Mouse (Mus musculus) heart, postnatal 0 days (tissue): ENCODE measurements around the gene Scel. TPM values are rescaled to one million over a fixed set of nuclear protein-coding genes. Genes with fewer than 3 reads are reported as not detected.

ENCODE experiments used
- ATAC-seq: fragments of 200-750 bp; cut with Nextera tagmentation; 2 replicates; pipeline ENCODE4 v1.8.0; 2017; ENCODE audit warnings: low read depth, moderate number of reproducible peaks, moderate library complexity; ENCODE audit not compliant: insufficient read depth
- DNase-seq: peaks from one replicate; pipeline ENCODE4 v3.0.0-alpha.2; 2016; ENCODE audit warnings: low spot score
- H3K27ac ChIP-seq: fragments of 300-500 bp; sonication (generic); 2 replicates; pipeline ENCODE4 v1.5.1; 2014; ENCODE audit warnings: low read depth, mild to moderate bottlenecking
- H3K27me3 ChIP-seq: fragments of 300-500 bp; sonication (generic); 2 replicates; pipeline ENCODE4 v1.6.1; 2014; ENCODE audit warnings: low read length, mixed read lengths; ENCODE audit not compliant: control insufficient read depth, insufficient read depth
- H3K36me3 ChIP-seq: fragments of 300-500 bp; sonication (generic); replicated peaks from 2 replicates; pipeline ENCODE4 v1.6.1; 2014; ENCODE audit warnings: low read length, mixed read lengths; ENCODE audit not compliant: control insufficient read depth, insufficient read depth
- H3K4me1 ChIP-seq: fragments of 300-500 bp; sonication (generic); 2 replicates; pipeline ENCODE4 v1.6.1; 2014; ENCODE audit warnings: antibody characterized with exemption; ENCODE audit not compliant: control insufficient read depth, insufficient read depth
- H3K4me2 ChIP-seq: fragments of 300-500 bp; sonication (generic); 2 replicates; pipeline ENCODE4 v1.6.1; 2014; ENCODE audit warnings: low read depth, mild to moderate bottlenecking, low read length, moderate library complexity
- H3K4me3 ChIP-seq: fragments of 300-500 bp; sonication (generic); 2 replicates; pipeline ENCODE4 v1.5.1; 2014; ENCODE audit warnings: low read depth, low read length
- H3K9ac ChIP-seq: fragments of 300-500 bp; sonication (generic); replicated peaks from 2 replicates; pipeline ENCODE4 v1.6.1; 2014; ENCODE audit warnings: low read depth, low read length, mixed read lengths
- H3K9me3 ChIP-seq: fragments of 300-500 bp; sonication (generic); replicated peaks from 2 replicates; pipeline ENCODE4 v1.6.1; 2016; ENCODE audit warnings: low read length; ENCODE audit not compliant: control insufficient read depth
- CTCF ChIP-seq: IDR thresholded peaks from 2 replicates; pipeline ENCODE4 v1.5.1; 2016; ENCODE audit warnings: antibody characterized with exemption, control low read depth, low read depth
- EP300 ChIP-seq: IDR thresholded peaks from 2 replicates; pipeline ENCODE4 v1.6.1; 2016; ENCODE audit warnings: antibody characterized with exemption, low read depth
- WGBS: fragments of 180-500 bp; shearing (Covaris S2); extraction: QIAGEN DNeasy Blood & Tissue Kit; methylation state at CpG from one replicate; pipeline ENCODE4 v1.1.7; 2014; 5-methylcytosine and 5-hydroxymethylcytosine counted together
- polyA plus RNA-seq: library from polyadenylated mRNA; unstranded; fragments of >200 nt; fragmentation: Nextera tagmentation; extraction: Ambion mirVana; gene quantifications from 2 replicates; pipeline ENCODE4 v1.2.1, GENCODE M21; 2015
- total RNA-seq: library from RNA; depleted of rRNA; stranded (reverse); fragments of >200 nt; gene quantifications from 2 replicates; pipeline ENCODE4 v1.2.3, GENCODE M21; 2014; ENCODE audit warnings: low replicate concordance

Scel gene
- total and polyA plus RNA-seq, 2 experiments from 2014 or later = 0.14 to 2.7 TPM

- no peak overlapping the region; the same call in 1 of the 2 replicates for H3K4me2 ChIP-seq
- H3K9ac ChIP-seq = no peak overlapping the region
- H3K4me1 ChIP-seq = no peaks in the 10 kb centered on the region
- no peaks in the 10 kb centered on the region for H3K27me3 ChIP-seq
- no peaks in the 10 kb centered on the region for H3K36me3 ChIP-seq
- WGBS = 63% methylated on average over 7 of the region's 7 CpGs
- DNase-seq (no peak), ATAC-seq (no peak)
- no peak overlapping the region for H3K4me3 ChIP-seq
- no peak overlapping the region for H3K27ac ChIP-seq
- TF ChIP-seq EP300 (no peak), CTCF (no peak)
- H3K9me3 ChIP-seq = no peaks in the 10 kb centered on the region
Observed at GRCm38 (mm10) chr14:103513473-103513811, 300 bp downstream of the Scel start.

- ATAC-seq (no peak), DNase-seq (no peak)
- H3K27me3 ChIP-seq = no peaks in the 10 kb centered on the region
- H3K27ac ChIP-seq = no peak overlapping the region
- no peaks in the 10 kb centered on the region for H3K36me3 ChIP-seq
- H3K9ac ChIP-seq = no peak overlapping the region
- no peak for TF ChIP-seq EP300
- TF ChIP-seq CTCF = no peak
- no peaks in the 10 kb centered on the region for H3K9me3 ChIP-seq
- H3K4me1 ChIP-seq = no peaks in the 10 kb centered on the region
- H3K4me3 ChIP-seq = no peak overlapping the region
- WGBS = 49% methylated on average over 8 of the region's 8 CpGs
- H3K4me2 ChIP-seq = no peak overlapping the region
Observed at GRCm38 (mm10) chr14:103515419-103515818, 2.3 kb downstream of the Scel start.

GRCm38 (mm10) chr14:103526286-103526685 lies 13.1 kb downstream of the Scel start:
- Histone ChIP-seq H3K9me3 (no peaks in the 10 kb centered on the region), H3K4me2 (no peak overlapping the region), H3K36me3 (no peaks in the 10 kb centered on the region), H3K27ac (no peak overlapping the region), H3K27me3 (no peaks in the 10 kb centered on the region), H3K9ac (no peak overlapping the region), H3K4me3 (no peak overlapping the region), H3K4me1 (no peaks in the 10 kb centered on the region)
- ATAC-seq (no peak), DNase-seq (no peak)
- TF ChIP-seq EP300 = no peak
- no peak for TF ChIP-seq CTCF
- 79% methylated on average over 1 of the region's 1 CpGs for WGBS

- Histone ChIP-seq H3K4me3 (no peak overlapping the region), H3K4me2 (no peak overlapping the region), H3K27me3 (no peaks in the 10 kb centered on the region), H3K27ac (no peak overlapping the region), H3K9me3 (no peaks in the 10 kb centered on the region), H3K9ac (no peak overlapping the region), H3K36me3 (no peaks in the 10 kb centered on the region), H3K4me1 (no peaks in the 10 kb centered on the region)
- ATAC-seq (no peak), DNase-seq (no peak)
- TF ChIP-seq CTCF = no peak
- no peak for TF ChIP-seq EP300
- WGBS = 67% methylated on average over 13 of the region's 13 CpGs
Observed at GRCm38 (mm10) chr14:103529733-103530367, 16.7 kb downstream of the Scel start.

- no peaks in the 10 kb centered on the region for H3K9me3 ChIP-seq
- no peak overlapping the region for H3K4me2 ChIP-seq
- H3K27ac ChIP-seq = no peak overlapping the region
- no peaks in the 10 kb centered on the region for H3K36me3 ChIP-seq
- H3K9ac ChIP-seq = no peak overlapping the region
- no peak for ATAC-seq
- no peaks in the 10 kb centered on the region for H3K27me3 ChIP-seq
- no peak for TF ChIP-seq CTCF
- no peak for TF ChIP-seq EP300
- no peak for DNase-seq
- H3K4me3 ChIP-seq = no peak overlapping the region
- H3K4me1 ChIP-seq = no peaks in the 10 kb centered on the region
- 79% methylated on average over 11 of the region's 11 CpGs for WGBS
Observed at GRCm38 (mm10) chr14:103531722-103532341, 18.7 kb downstream of the Scel start.
